Mouse (Mus musculus): Measurements from ENCODE around the gene Lsm12.

- no peak for TF ChIP-seq CTCF (IDR thresholded peaks at IDR 0.05; ENCODE audit: extremely low read depth, insufficient read depth, low read length)
- no peak for TF ChIP-seq POLR2A (IDR thresholded peaks at IDR 0.05; ENCODE audit: extremely low read depth, insufficient read depth, low read length)
Observed at GRCm38 (mm10) chr11:102216056-102216885, 31.2 kb upstream of the Lsm12 start.

Measured in cortical plate, adult 2 months (tissue).